Mouse (Mus musculus) CD4-positive helper T cell, adult 2 months (primary cell): ENCODE results near the gene Slc25a3.
A peak's percentile ranks its signal among the peaks of the same experiment; 100 is the strongest.

ENCODE experiments used
- DNase-seq: peaks from one replicate; pipeline ENCODE4 v3.0.0-alpha.2; 2012; ENCODE audit warnings: low read depth, missing footprints, low spot score

Slc25a3 gene

GRCm38 (mm10) chr10:91142654-91143191, 18.9 kb upstream of the Slc25a3 start:
- DNase-seq = no peak

- peak; percentile 66 for DNase-seq
Measured at GRCm38 (mm10) chr10:91141564-91141963, 17.7 kb upstream of the Slc25a3 start.

- DNase-seq = no peak
Measured at GRCm38 (mm10) chr10:91139148-91139766, 15.4 kb upstream of the Slc25a3 start.

GRCm38 (mm10) chr10:91138317-91138716, 14.5 kb upstream of the Slc25a3 start:
- DNase-seq = peak; percentile 47

- no peak for DNase-seq
Measured at GRCm38 (mm10) chr10:91137400-91137799, 13.5 kb upstream of the Slc25a3 start.

DNA sequence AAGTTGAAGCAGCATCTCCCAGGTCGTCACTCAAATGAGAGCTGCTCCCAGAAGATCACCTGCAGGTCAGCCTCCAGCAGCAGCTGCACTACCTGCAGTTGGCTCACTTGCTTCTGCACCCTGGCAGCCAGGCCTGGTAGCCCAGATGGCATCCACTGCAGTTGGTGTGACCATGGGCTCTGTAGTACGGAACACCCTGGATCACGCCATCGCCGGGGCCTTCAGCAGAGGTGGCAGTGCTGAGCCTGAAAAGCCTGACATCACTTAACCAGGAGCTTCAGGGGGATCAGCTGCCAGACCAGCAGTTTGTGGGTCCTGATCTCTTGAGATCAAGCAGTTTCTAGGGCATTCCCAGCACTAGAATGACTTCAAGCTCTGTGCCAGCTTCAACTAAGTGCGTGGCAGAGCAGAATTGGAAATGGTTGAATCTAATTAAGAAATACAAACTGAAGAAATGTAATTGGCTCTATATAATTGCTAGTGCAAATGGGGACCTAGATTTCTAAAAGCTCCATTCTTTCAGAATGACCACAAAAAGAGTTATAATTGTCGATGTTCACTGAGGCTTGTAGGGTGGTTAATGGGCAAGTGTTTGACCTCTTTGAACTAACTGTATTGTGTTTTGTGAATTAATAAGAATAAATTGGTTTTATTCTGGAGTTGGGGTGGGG, 11.6 kb upstream of the Slc25a3 start:
- no peak for DNase-seq

GRCm38 (mm10) chr10:91131565-91131964, 7.7 kb upstream of the Slc25a3 start:
- no peak for DNase-seq

- no peak for DNase-seq
Measured at GRCm38 (mm10) chr10:91130792-91131191, 6.9 kb upstream of the Slc25a3 start.

DNA sequence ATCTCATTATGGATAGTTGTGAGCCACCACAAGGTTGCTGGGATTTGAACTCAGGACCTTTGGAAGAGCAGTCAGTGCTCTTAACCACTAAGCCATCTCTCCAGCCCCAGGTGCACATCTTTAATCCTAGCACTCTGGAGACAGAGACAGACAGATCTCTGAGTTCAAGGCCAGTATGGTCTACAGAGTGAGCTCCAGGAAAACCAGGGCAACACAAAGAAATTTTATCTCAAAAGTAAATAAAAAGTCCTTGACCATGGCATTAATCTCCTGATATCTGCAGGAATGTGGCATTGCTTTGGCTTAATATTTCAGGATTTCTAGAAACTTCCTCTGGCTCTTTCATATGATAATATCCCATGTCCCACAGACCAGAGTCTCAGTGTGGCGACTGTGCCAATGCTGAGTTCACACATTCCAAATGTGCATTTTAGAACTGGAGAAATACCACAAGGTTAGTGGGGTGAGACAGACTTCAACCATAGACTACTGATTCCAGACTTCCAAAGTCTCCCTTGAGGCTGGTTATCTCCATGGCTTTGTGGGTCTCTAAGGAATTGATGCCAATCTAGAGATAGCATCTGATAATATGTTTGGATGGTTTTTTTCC, 4.8 kb upstream of the Slc25a3 start:
- DNase-seq = no peak

DNA sequence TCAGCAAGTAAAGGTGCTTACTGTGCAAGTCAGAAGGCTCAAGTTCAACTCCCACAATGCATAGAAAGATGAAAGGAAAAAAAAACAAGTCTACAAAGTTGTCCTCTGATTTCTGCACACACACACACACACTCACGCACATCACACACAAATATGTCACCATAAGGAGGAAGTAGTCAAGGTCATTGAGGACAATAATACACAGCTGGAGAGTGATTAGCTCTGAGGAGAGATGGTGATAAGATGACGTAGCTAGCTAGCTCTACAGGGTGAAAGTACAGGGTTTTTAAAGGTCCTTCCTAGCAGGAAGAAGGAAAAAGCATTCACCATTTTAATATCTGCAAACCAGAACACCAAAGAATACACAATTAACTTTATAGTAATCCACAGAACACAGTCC, 3.5 kb upstream of the Slc25a3 start:
- no peak for DNase-seq

GRCm38 (mm10) chr10:91126618-91127355, 2.9 kb upstream of the Slc25a3 start:
- DNase-seq = no peak

- no peak for DNase-seq
Measured at GRCm38 (mm10) chr10:91123281-91123827, 505 bp downstream of the Slc25a3 start.

- DNase-seq = peak; percentile 57
Measured at GRCm38 (mm10) chr10:91122646-91123045, 1.2 kb downstream of the Slc25a3 start.

DNA sequence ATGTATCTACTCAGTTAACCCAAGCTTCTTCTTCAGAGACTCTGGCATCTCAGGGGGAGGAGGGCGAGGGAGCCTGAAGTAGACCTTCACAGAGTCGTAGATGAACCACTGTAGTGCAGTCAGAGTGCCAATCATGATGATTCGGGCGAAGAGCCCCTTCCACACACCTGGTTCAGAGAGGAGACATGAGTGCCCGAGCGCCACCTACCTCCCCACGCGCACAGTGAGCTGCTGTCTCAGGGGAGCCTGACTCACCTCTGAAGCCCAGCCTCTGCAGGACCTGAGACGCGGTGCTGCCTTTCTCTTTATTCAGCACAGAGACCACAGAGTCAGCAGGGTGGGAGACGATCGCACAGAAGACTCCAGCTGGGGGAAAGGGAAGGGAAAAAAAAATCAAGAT, 6.9 kb downstream of the Slc25a3 start:
- DNase-seq = no peak

GRCm38 (mm10) chr10:91109841-91110240, 14.0 kb downstream of the Slc25a3 start:
- DNase-seq = no peak

- DNase-seq = no peak
Measured at GRCm38 (mm10) chr10:91105981-91106380, 17.9 kb downstream of the Slc25a3 start.

- DNase-seq = no peak
Measured at GRCm38 (mm10) chr10:91102799-91103590, 20.9 kb downstream of the Slc25a3 start.

DNA sequence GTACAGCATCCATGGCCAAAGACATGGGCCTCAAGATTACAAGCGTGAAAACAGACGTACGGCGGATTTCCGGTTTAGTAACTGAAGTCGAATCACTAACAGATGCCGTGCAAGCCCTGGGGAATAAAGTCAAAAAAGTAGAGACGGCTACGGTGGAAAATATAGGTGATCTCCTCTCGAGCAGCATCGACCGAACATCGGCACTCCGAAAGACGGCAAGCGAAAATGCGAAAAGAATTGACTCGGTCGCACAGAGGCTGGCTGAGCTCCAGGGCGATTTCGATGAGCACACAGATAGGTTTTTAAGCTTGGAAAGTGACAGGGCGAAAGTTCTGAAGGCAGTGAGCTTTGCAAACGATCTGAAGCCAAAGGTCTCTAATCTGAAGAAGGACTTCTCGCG, 21.9 kb downstream of the Slc25a3 start:
- DNase-seq = no peak

GRCm38 (mm10) chr10:91100101-91100500, 23.8 kb downstream of the Slc25a3 start:
- DNase-seq = no peak

DNA sequence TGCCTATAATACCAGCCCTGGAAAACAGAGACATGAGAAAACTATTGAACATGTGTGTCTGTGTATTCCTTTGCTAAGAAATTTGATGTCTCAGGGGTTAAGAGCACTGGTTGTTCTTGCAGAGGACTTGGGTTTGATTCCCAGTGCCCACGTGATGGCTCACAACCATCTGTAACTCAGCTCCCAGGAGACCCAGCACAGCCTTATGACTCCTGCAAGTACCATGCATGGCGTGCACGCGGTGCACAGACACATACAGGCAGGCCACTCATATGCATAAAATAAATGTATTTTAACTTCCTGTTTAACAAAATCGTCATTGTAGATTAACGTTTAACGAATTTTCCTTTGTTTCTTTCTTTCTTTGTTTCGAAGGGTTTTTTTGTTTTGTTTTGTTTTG, 25.8 kb downstream of the Slc25a3 start:
- no peak for DNase-seq
